Comparison of ENCODE assay signal across 8 mouse cellular contexts in the genomic region with DNA sequence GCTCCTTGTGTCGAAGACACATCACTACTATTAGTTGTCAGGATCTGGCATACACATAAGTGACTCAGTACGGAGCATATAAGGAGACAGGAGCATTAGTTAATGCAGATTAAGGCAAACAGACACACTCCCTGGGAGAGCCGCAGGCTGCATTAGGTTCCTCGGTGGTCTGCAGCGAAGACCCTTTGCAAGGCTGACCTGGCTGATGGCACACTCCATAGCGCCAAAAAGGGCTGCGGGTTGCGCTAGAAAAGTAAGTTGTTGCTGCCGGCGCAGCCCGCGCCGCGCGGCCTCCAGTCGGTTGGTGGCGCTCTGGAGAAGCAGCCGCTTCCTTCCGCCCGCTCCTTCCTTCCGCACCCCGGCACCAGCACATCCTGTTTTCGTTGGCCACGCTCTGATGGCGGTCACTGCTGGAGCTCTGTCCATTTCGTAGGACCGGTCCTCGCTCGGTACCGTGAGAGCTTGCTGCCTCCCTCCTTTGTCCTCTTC. TPM values are rescaled to one million over a fixed set of nuclear protein-coding genes. Genes with fewer than 3 reads are reported as not detected.
DNase-seq lines count a peak whose midpoint lies in the region; ATAC-seq lines count a peak whose summit lies in the region.

TSS of gene Ddx46 (plus strand) at position 389 of the 489 bp plus-strand sequence.

- peak; percentile 95 to 96 for DNase-seq in B cell, adult 2 months
- peak; percentile 96 for DNase-seq in brain, adult 2 months (ENCODE audit: low read depth, low spot score)
- peak; percentile 94 for DNase-seq in heart, embryonic 10.5 days (ENCODE audit: low spot score)
- DNase-seq in liver, embryonic 11.5 days (ENCODE audit: low spot score) = peak; percentile 88
- DNase-seq in naive thymus-derived CD4-positive, alpha-beta T cell, adult 2 months (ENCODE audit: low read depth) = peak; percentile 95

- peak within 1 kb of the TSS; percentile 80 for H3K4me2 ChIP-seq in kidney, embryonic 16.5 days (replicated peaks; ENCODE audit: low read depth, low read length)
- peak within 1 kb of the TSS; percentile 74 for H3K4me2 ChIP-seq in liver, embryonic 11.5 days
- H3K4me2 ChIP-seq in stomach, embryonic 14.5 days (replicated peaks; ENCODE audit: low read depth, low read length) = peak within 1 kb of the TSS; percentile 79

- H3K9me3 ChIP-seq in heart, embryonic 10.5 days = no peaks in the 10 kb centered on the region
- H3K9me3 ChIP-seq in kidney, embryonic 16.5 days (ENCODE audit: low read length) = no peaks in the 10 kb centered on the region
- no peaks in the 10 kb centered on the region for H3K9me3 ChIP-seq in liver, embryonic 11.5 days (ENCODE audit: control insufficient read depth, low read length)
- no peaks in the 10 kb centered on the region for H3K9me3 ChIP-seq in stomach, embryonic 14.5 days (ENCODE audit: control insufficient read depth, low read depth, low read length)

- H3K9ac ChIP-seq in kidney, embryonic 16.5 days (replicated peaks; ENCODE audit: low read length) = peak within 1 kb of the TSS; percentile 97
- peak within 1 kb of the TSS; percentile 94 for H3K9ac ChIP-seq in liver, embryonic 11.5 days (ENCODE audit: low read depth, low read length)
- H3K9ac ChIP-seq in stomach, embryonic 14.5 days (replicated peaks; ENCODE audit: low read depth, low read length) = peak within 1 kb of the TSS; percentile 95

- peak within 1 kb of the TSS; percentile 87 for H3K27ac ChIP-seq in heart, embryonic 10.5 days
- peak within 1 kb of the TSS; percentile 58; the same call in 1 of the 2 replicates for H3K27ac ChIP-seq in kidney, embryonic 16.5 days (ENCODE audit: low read length)
- H3K27ac ChIP-seq in liver, embryonic 11.5 days (ENCODE audit: low read depth, low read length) = peak within 1 kb of the TSS; percentile 68
- no peak within 1 kb of the TSS for H3K27ac ChIP-seq in stomach, embryonic 14.5 days (ENCODE audit: low read length)

- no peaks in the 10 kb centered on the region for H3K27me3 ChIP-seq in heart, embryonic 10.5 days (ENCODE audit: insufficient read depth, poor library complexity, severe bottlenecking)
- H3K27me3 ChIP-seq in kidney, embryonic 16.5 days (ENCODE audit: insufficient read depth, low read length) = no peaks in the 10 kb centered on the region
- H3K27me3 ChIP-seq in liver, embryonic 11.5 days (replicated peaks; ENCODE audit: control insufficient read depth, insufficient read depth, low read length) = no peaks in the 10 kb centered on the region
- H3K27me3 ChIP-seq in stomach, embryonic 14.5 days (ENCODE audit: control insufficient read depth, insufficient read depth, low read length) = no peaks in the 10 kb centered on the region

- H3K4me1 ChIP-seq in heart, embryonic 10.5 days = peaks cover 16% of the 10 kb centered on the region; the same call in 1 of the 2 replicates
- peaks cover 16% of the 10 kb centered on the region for H3K4me1 ChIP-seq in kidney, embryonic 16.5 days (ENCODE audit: insufficient read depth, low read length)
- peaks cover 9% of the 10 kb centered on the region for H3K4me1 ChIP-seq in liver, embryonic 11.5 days (replicated peaks; ENCODE audit: control insufficient read depth, insufficient read depth, low read length)
- 0 out of 2 replicates have a peak, but pooled peaks cover 6% of the 10 kb centered on the region for H3K4me1 ChIP-seq in stomach, embryonic 14.5 days (ENCODE audit: control insufficient read depth, insufficient read depth, low read length)

- H3K36me3 ChIP-seq in heart, embryonic 10.5 days = peaks cover 51% of the 10 kb centered on the region
- H3K36me3 ChIP-seq in kidney, embryonic 16.5 days (ENCODE audit: insufficient read depth, low read length) = peaks cover 34% of the 10 kb centered on the region
- H3K36me3 ChIP-seq in liver, embryonic 11.5 days (ENCODE audit: control insufficient read depth, insufficient read depth, low read length) = peaks cover 17% of the 10 kb centered on the region
- H3K36me3 ChIP-seq in stomach, embryonic 14.5 days (ENCODE audit: control insufficient read depth, insufficient read depth, low read length) = peaks cover 34% of the 10 kb centered on the region

- H3K4me3 ChIP-seq in heart, embryonic 10.5 days = peak within 1 kb of the TSS; percentile 87
- H3K4me3 ChIP-seq in kidney, embryonic 16.5 days (ENCODE audit: low read length) = peak within 1 kb of the TSS; percentile 100
- peak within 1 kb of the TSS; percentile 100 for H3K4me3 ChIP-seq in liver, embryonic 11.5 days (ENCODE audit: low read depth, low read length)
- H3K4me3 ChIP-seq in stomach, embryonic 14.5 days (ENCODE audit: low read depth, low read length) = peak within 1 kb of the TSS; percentile 99

- peak; percentile 99 for ATAC-seq in erythroblast, adult 5-6 weeks (replicated peaks; ENCODE audit: low FRiP score, poor library complexity, severe bottlenecking)
- peak; percentile 93 for ATAC-seq in kidney, embryonic 16.5 days (ENCODE audit: low FRiP score, low TSS enrichment)
- peak; percentile 92 for ATAC-seq in liver, embryonic 11.5 days (replicated peaks; ENCODE audit: low FRiP score)
- ATAC-seq in stomach, embryonic 14.5 days (ENCODE audit: insufficient number of reproducible peaks, insufficient read depth, low FRiP score, low read depth) = peak; percentile 85; the same call in 1 of the 2 replicates

- 6% methylated on average over 30 of the region's 30 CpGs for WGBS in heart, embryonic 10.5 days
- WGBS in kidney, embryonic 16.5 days = 6% methylated on average over 30 of the region's 30 CpGs
- 5% methylated on average over 30 of the region's 30 CpGs for WGBS in liver, embryonic 11.5 days
- WGBS in stomach, embryonic 14.5 days = 6% methylated on average over 30 of the region's 30 CpGs

RNA-seq across cellular contexts. Expression of gene Ddx46, which starts in this region (rescaled TPM):
- total RNA-seq in erythroblast, adult 5-6 weeks (2015; ENCODE audit: low replicate concordance) = 32.6 and 35.4 TPM in 2 replicates
- 36.6 and 42.2 TPM in 2 replicates for total RNA-seq in erythroblast, adult 5-6 weeks (2017; ENCODE audit: low replicate concordance)
- polyA plus RNA-seq in heart, embryonic 10.5 days (2016; fragmentation: Nextera tagmentation; extraction: Ambion mirVana) = 26.8 and 36.4 TPM in 2 replicates
- polyA plus RNA-seq in kidney, embryonic 16.5 days (2015; fragmentation: Nextera tagmentation; extraction: Ambion mirVana) = 37.5 and 39.7 TPM in 2 replicates
- 51.5 and 54.0 TPM in 2 replicates for polyA plus RNA-seq in liver, embryonic 11.5 days (2014; fragmentation: Nextera tagmentation; extraction: Ambion mirVana)
- polyA plus RNA-seq in stomach, embryonic 14.5 days (2014; fragmentation: Nextera tagmentation; extraction: Ambion mirVana) = 41.1 and 45.4 TPM in 2 replicates
